Mouse (Mus musculus): ENCODE measurements around the gene Pex5. TPM values are rescaled to one million over a fixed set of nuclear protein-coding genes. Genes with fewer than 3 reads are reported as not detected.

Pex5 gene
- total RNA-seq (2021): 10 to 100 TPM; 79.0 to 84.6 TPM

- peak; percentile 93 to 98 for DNase-seq (ENCODE audit: extremely low spot score in 1 of 2, low spot score in 2 of 2)
- intact Hi-C loops (cut with DNase I): no loop called here
Measured at GRCm38 (mm10) chr6:124414927-124415325, at the start of gene Pex5. TSS of gene Pex5 (minus strand) at chr6:124415067.

- intact Hi-C loops (cut with DNase I): no loop called here
- peak in 1 of 2 experiments; percentile 37 for DNase-seq (ENCODE audit: extremely low spot score in 1 of 2, low spot score in 2 of 2)
Measured at GRCm38 (mm10) chr6:124463881-124464291, 49.0 kb upstream of the Pex5 start.

- intact Hi-C loops (cut with DNase I): no loop called here
- no peak for DNase-seq (ENCODE audit: extremely low spot score in 1 of 2, low spot score in 2 of 2)
Measured at GRCm38 (mm10) chr6:124459388-124459787, 44.5 kb upstream of the Pex5 start.

- DNase-seq (ENCODE audit: extremely low spot score in 1 of 2, low spot score in 2 of 2): no peak
- intact Hi-C loops (cut with DNase I): no loop called here
Measured at GRCm38 (mm10) chr6:124458505-124458904, 43.6 kb upstream of the Pex5 start.

GRCm38 (mm10) chr6:124457827-124458226 is 43.0 kb upstream of the Pex5 start:
- no peak for DNase-seq (ENCODE audit: extremely low spot score in 1 of 2, low spot score in 2 of 2)
- intact Hi-C loops (cut with DNase I): no loop called here

GRCm38 (mm10) chr6:124456243-124456642 is 41.4 kb upstream of the Pex5 start:
- DNase-seq (ENCODE audit: extremely low spot score in 1 of 2, low spot score in 2 of 2): no peak
- intact Hi-C loops (cut with DNase I): no loop called here

- intact Hi-C loops (cut with DNase I): no loop called here
- no peak for DNase-seq (ENCODE audit: extremely low spot score in 1 of 2, low spot score in 2 of 2)
Measured at GRCm38 (mm10) chr6:124453756-124454155, 38.9 kb upstream of the Pex5 start.

- DNase-seq (ENCODE audit: extremely low spot score in 1 of 2, low spot score in 2 of 2): no peak
- intact Hi-C loops (cut with DNase I): no loop called here
Measured at GRCm38 (mm10) chr6:124451995-124452394, 37.1 kb upstream of the Pex5 start.

GRCm38 (mm10) chr6:124449668-124450383 is 35.0 kb upstream of the Pex5 start:
- no peak for DNase-seq (ENCODE audit: extremely low spot score in 1 of 2, low spot score in 2 of 2)
- intact Hi-C loops (cut with DNase I): no loop called here

- no peak for DNase-seq (ENCODE audit: extremely low spot score in 1 of 2, low spot score in 2 of 2)
Measured at GRCm38 (mm10) chr6:124448959-124449667, 34.2 kb upstream of the Pex5 start.

GRCm38 (mm10) chr6:124448186-124448852 is 33.5 kb upstream of the Pex5 start:
- intact Hi-C loops (cut with DNase I): no loop called here

More at GRCm38 (mm10) chr6:124448959-124449667, 34.2 kb upstream of the Pex5 start:
- intact Hi-C loops (cut with DNase I): no loop called here

GRCm38 (mm10) chr6:124447356-124447755 is 32.5 kb upstream of the Pex5 start:
- no peak for DNase-seq (ENCODE audit: extremely low spot score in 1 of 2, low spot score in 2 of 2)
- intact Hi-C loops (cut with DNase I): no loop called here

More at GRCm38 (mm10) chr6:124448186-124448852, 33.5 kb upstream of the Pex5 start:
- no peak for DNase-seq (ENCODE audit: extremely low spot score in 1 of 2, low spot score in 2 of 2)

GRCm38 (mm10) chr6:124446459-124446858 is 31.6 kb upstream of the Pex5 start:
- intact Hi-C loops (cut with DNase I): no loop called here
- no peak for DNase-seq (ENCODE audit: extremely low spot score in 1 of 2, low spot score in 2 of 2)

- DNase-seq (ENCODE audit: extremely low spot score in 1 of 2, low spot score in 2 of 2): no peak
- intact Hi-C loops (cut with DNase I): no loop called here
Measured at GRCm38 (mm10) chr6:124446024-124446423, 31.2 kb upstream of the Pex5 start.

GRCm38 (mm10) chr6:124443338-124443737 is 28.5 kb upstream of the Pex5 start:
- no peak for DNase-seq (ENCODE audit: extremely low spot score in 1 of 2, low spot score in 2 of 2)
- intact Hi-C loops (cut with DNase I): no loop called here

- intact Hi-C loops (cut with DNase I): no loop called here
- no peak for DNase-seq (ENCODE audit: extremely low spot score in 1 of 2, low spot score in 2 of 2)
Measured at GRCm38 (mm10) chr6:124436245-124436644, 21.4 kb upstream of the Pex5 start.

GRCm38 (mm10) chr6:124435173-124435572 is 20.3 kb upstream of the Pex5 start:
- intact Hi-C loops (cut with DNase I): no loop called here
- DNase-seq (ENCODE audit: extremely low spot score in 1 of 2, low spot score in 2 of 2): no peak

GRCm38 (mm10) chr6:124433688-124434324 is 18.9 kb upstream of the Pex5 start:
- DNase-seq (ENCODE audit: extremely low spot score in 1 of 2, low spot score in 2 of 2): no peak
- intact Hi-C loops (cut with DNase I): no loop called here

GRCm38 (mm10) chr6:124430784-124431495 is 16.1 kb upstream of the Pex5 start:
- intact Hi-C loops (cut with DNase I): no loop called here
- DNase-seq (ENCODE audit: extremely low spot score in 1 of 2, low spot score in 2 of 2): no peak
